Mouse (Mus musculus) neural tube, embryonic 15.5 days (tissue): ENCODE results near the gene Gm5640. TPM values are rescaled to one million over a fixed set of nuclear protein-coding genes. Genes with fewer than 3 reads are reported as not detected.
A peak's percentile ranks its signal among the peaks of the same experiment; 100 is the strongest.
"Not testable (repeated sequence)": the region's sequence is repeated elsewhere in the genome, so short reads cannot be mapped to it uniquely, and the experiment has no call there.

Experiments
- ATAC-seq: fragments of 200-750 bp; cut with Nextera tagmentation; 2 replicates; pipeline ENCODE4 v1.8.0; 2017; ENCODE audit warnings: mild to moderate bottlenecking, moderate TSS enrichment, moderate library complexity; ENCODE audit not compliant: low FRiP score
- H3K27ac ChIP-seq: fragments of 300-500 bp; sonication (generic); replicated peaks from 2 replicates; pipeline ENCODE4 v1.5.1; 2015; ENCODE audit warnings: mild to moderate bottlenecking, inconsistent platforms
- H3K27me3 ChIP-seq: fragments of 300-500 bp; sonication (generic); replicated peaks from 2 replicates; pipeline ENCODE4 v1.6.1; 2015; ENCODE audit warnings: inconsistent platforms
- H3K36me3 ChIP-seq: fragments of 300-500 bp; sonication (generic); 2 replicates; pipeline ENCODE4 v1.6.1; 2015; ENCODE audit warnings: inconsistent platforms
- H3K4me1 ChIP-seq: fragments of 300-500 bp; sonication (generic); 2 replicates; pipeline ENCODE4 v1.6.1; 2015; ENCODE audit warnings: inconsistent platforms
- H3K4me2 ChIP-seq: fragments of 300-500 bp; sonication (generic); 2 replicates; pipeline ENCODE4 v1.6.1; 2015; ENCODE audit warnings: inconsistent platforms, mild to moderate bottlenecking, moderate library complexity
- H3K4me3 ChIP-seq: fragments of 300-500 bp; sonication (generic); replicated peaks from 2 replicates; pipeline ENCODE4 v1.5.1; 2015; ENCODE audit warnings: mild to moderate bottlenecking, inconsistent platforms
- H3K9ac ChIP-seq: fragments of 300-500 bp; sonication (generic); replicated peaks from 2 replicates; pipeline ENCODE4 v1.6.1; 2015; ENCODE audit warnings: mild to moderate bottlenecking, inconsistent platforms
- H3K9me3 ChIP-seq: fragments of 300-500 bp; sonication (generic); replicated peaks from 2 replicates; pipeline ENCODE4 v1.6.1; 2016; ENCODE audit warnings: inconsistent platforms
- WGBS: fragments of 180-500 bp; shearing (Covaris S2); methylation state at CpG from one replicate; pipeline ENCODE4 v1.1.7; 2015; ENCODE audit warnings: mixed read lengths; 5-methylcytosine and 5-hydroxymethylcytosine counted together
- polyA plus RNA-seq: library from polyadenylated mRNA; unstranded; fragments of >200 nt; fragmentation: Nextera tagmentation; extraction: Ambion mirVana; gene quantifications from 2 replicates; pipeline ENCODE4 v1.2.1, GENCODE M21; 2015

The Gm5640 gene
- polyA plus RNA-seq, result 0.22 TPM in 1 of 2 replicates, not detected in the other

- WGBS, result 61% methylated on average over 2 of the region's 5 CpGs
- peak; percentile 68; the same call in 1 of the 2 replicates for ATAC-seq
Observed at GRCm38 (mm10) chrX:74645466-74646323, at the start of gene Gm5640. TSS of gene Gm5640 (minus strand) at chrX:74645635.

DNA sequence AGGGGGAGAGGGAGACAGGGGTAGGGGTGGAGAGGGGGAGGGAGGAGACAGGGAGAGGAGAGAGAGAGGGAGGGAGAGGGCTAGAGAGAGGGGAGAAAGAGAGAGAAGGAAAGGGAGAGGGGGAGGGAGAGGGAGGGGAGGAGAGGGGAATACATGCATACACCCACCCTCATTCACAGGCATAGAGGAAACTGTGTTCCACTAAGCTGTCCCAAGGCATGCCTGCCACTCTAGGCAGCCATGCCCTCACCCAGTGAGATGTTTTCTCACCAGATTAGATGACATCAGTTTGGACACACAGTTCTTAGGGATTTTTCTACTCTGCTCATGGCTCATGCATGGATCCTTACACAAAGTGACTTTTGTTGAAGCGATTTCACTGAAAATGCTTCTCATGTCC, 958 bp upstream of the Gm5640 start:
- H3K4me1 ChIP-seq, ATAC-seq, H3K4me2 ChIP-seq: not testable (repeated sequence)

More at GRCm38 (mm10) chrX:74645466-74646323, at the start of gene Gm5640:
- H3K4me3 ChIP-seq, H3K27me3 ChIP-seq, H3K9ac ChIP-seq, H3K9me3 ChIP-seq, H3K27ac ChIP-seq, H3K36me3 ChIP-seq, H3K4me1 ChIP-seq, H3K4me2 ChIP-seq: not testable (repeated sequence)

GRCm38 (mm10) chrX:74592379-74592778, 53.1 kb downstream of the Gm5640 start, which contains the start of gene Olfr1325:
TSS of gene Olfr1325 (plus strand) at chrX:74592679.
- Histone ChIP-seq H3K36me3 (no peaks in the 10 kb centered on the region), H3K9ac (no peak within 1 kb of the TSS), H3K4me2 (no peak within 1 kb of the TSS), H3K27ac (no peak within 1 kb of the TSS), H3K9me3 (no peaks in the 10 kb centered on the region), H3K27me3 (no peaks in the 10 kb centered on the region), H3K4me1 (no peaks in the 10 kb centered on the region), H3K4me3 (no peak within 1 kb of the TSS)
- no peak for ATAC-seq
- WGBS, result 85% methylated on average over 2 of the region's 2 CpGs

More for the DNA sequence above, 958 bp upstream of the Gm5640 start:
- no CpG with 5 or more reads among the region's 1 CpGs for WGBS
- not testable (repeated sequence) for H3K4me3 ChIP-seq, H3K9me3 ChIP-seq, H3K9ac ChIP-seq, H3K27me3 ChIP-seq, H3K36me3 ChIP-seq, H3K27ac ChIP-seq

Other genes starting within 250 kb of the Gm5640 start
- 43.4 and 50.2 TPM in 2 replicates for gene G6pdx, start 216.4 kb downstream of the Gm5640 start, polyA plus RNA-seq
- not detected in 2 replicates for gene Gm6880, start 164.2 kb downstream of the Gm5640 start, polyA plus RNA-seq
- not detected in 2 replicates for gene Olfr1326-ps1, start 70.7 kb downstream of the Gm5640 start, polyA plus RNA-seq
- not detected in 2 replicates for gene Olfr1325, start 53.0 kb downstream of the Gm5640 start, polyA plus RNA-seq
- gene Gm6890, start 95.3 kb upstream of the Gm5640 start, polyA plus RNA-seq, result not detected in 2 replicates
- 0.15 TPM in 1 of 2 replicates, not detected in the other for gene Gm5936, start 191.6 kb upstream of the Gm5640 start, polyA plus RNA-seq